Mouse (Mus musculus) hindbrain, embryonic 16.5 days (tissue): ENCODE measurements around the gene Rgs7bp. TPM values are rescaled to one million over a fixed set of nuclear protein-coding genes. Genes with fewer than 3 reads are reported as not detected.

Experiments used
- polyA plus RNA-seq: library from polyadenylated mRNA; unstranded; fragments of >200 nt; fragmentation: Nextera tagmentation; extraction: Ambion mirVana; gene quantifications from 2 replicates; pipeline ENCODE4 v1.2.1, GENCODE M21; 2015

The Rgs7bp gene
- polyA plus RNA-seq, 1 experiment from 2014 or later = 9.8 TPM

Other genes with a start within 250 kb of the Rgs7bp start
- gene Cwc27, start 237.8 kb downstream of the Rgs7bp start, polyA plus RNA-seq = 22.4 and 24.2 TPM in 2 replicates
- gene Shisal2b, start 191.0 kb downstream of the Rgs7bp start, polyA plus RNA-seq = 2.3 and 2.6 TPM in 2 replicates
- 0.06 TPM in 1 of 2 replicates, not detected in the other for gene 4933425L06Rik, start 27.2 kb upstream of the Rgs7bp start, polyA plus RNA-seq
- gene Rnf180, start 239.9 kb upstream of the Rgs7bp start, polyA plus RNA-seq = 40.0 and 42.0 TPM in 2 replicates